Mouse (Mus musculus): ENCODE measurements around the gene Cabin1.

Cabin1 gene

DNA sequence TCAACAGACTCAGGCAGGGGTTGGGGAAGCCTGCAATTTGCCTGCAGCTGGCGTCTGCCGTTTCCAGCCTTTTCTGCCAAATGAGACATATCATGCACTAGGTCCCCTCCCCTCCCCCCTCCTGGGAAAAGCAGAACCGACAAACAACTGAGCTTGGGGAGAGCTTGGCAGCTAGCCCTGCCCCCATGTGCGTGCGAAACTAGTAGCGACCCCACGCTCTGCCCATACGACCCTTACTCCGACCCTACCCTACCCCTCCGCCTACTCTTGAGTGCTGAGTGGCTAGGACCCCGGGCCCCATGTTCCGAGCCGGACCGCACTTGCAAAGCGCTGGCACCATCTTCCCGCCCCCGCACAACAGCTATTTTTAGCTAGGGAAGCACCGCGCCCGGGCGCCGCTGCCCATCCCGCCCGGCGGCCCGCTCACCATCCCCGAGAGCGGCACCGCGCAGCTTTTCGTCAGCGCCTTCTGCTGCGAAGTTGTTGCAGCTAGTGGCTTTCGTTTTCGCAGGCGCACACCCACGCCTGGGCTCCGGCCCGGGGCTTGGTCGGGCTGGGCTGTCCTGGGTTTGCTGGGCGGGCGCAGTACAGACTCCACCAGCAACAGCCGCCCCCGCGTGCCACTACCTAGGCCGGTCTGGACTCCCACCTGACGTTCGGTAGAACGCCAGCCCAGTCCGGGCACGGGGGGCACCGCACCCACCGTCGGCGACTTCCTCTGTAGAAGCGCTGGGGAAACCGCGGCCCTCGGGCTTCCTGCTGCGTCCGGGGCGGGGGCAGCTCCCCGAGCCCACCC, 96.8 kb downstream of the Cabin1 start:
- peak; percentile 58 for DNase-seq (ENCODE audit: low read depth, low spot score)

- no peak for DNase-seq (ENCODE audit: low read depth, low spot score)
Measured at GRCm38 (mm10) chr10:75666451-75667030, 97.6 kb downstream of the Cabin1 start.

DNA sequence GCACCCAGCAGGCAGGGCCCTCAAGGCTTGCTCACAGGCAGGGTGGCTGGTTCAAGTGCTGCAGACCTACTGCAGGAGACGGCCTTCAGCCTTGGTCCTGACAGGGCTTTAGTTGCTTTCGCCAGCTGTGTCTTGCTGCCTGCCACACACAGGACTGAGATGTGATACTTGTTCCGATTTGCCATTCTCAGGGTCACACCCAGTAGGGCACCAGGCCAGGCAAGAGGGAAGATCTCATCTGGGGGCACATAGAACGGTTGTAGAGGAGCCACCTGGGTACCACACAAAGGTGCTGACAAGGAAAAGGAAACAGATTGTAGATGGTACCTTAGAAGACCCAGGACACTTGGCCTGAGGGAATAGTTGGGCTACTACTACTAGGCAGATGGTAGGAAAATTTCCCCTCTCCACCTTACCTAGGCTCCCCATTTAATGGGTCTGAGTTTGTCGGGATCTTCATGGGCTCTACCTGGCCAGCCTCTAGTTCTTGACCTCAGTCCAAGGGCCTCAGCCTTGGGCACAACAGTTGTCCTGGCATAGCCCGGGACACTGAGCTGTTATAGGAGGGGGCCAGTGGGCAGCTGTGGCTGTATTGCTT, 99.4 kb downstream of the Cabin1 start:
- DNase-seq (ENCODE audit: low read depth, low spot score) = no peak

- DNase-seq (ENCODE audit: low read depth, low spot score) = no peak
Measured at GRCm38 (mm10) chr10:75662575-75662974, 101.6 kb downstream of the Cabin1 start.

- no peak for DNase-seq (ENCODE audit: low read depth, low spot score)
Measured at GRCm38 (mm10) chr10:75661876-75662275, 102.3 kb downstream of the Cabin1 start.

- no peak for DNase-seq (ENCODE audit: low read depth, low spot score)
Measured at GRCm38 (mm10) chr10:75661381-75661780, 102.8 kb downstream of the Cabin1 start.

DNA sequence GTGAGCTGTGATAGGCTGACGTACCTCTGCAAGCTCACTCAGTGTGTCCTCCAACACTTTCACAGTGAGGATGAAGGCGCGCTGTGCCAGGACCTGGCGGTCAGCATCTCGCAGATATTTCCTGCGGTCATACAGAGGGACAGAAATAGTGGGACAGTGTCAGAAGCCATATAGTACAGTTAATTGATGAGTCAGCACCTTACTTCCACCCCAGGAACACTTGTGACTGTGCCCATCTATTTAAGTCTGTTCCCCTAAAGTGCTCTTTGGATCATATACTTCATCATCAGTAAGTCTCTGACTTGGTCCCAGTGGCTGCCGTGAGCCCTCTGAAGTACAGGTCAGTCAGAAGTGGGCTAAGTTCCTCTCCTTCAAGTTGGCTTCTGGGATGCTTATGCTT, 106.4 kb downstream of the Cabin1 start:
- no peak for DNase-seq (ENCODE audit: low read depth, low spot score)

GRCm38 (mm10) chr10:75657165-75657564, 107.0 kb downstream of the Cabin1 start:
- DNase-seq (ENCODE audit: low read depth, low spot score) = no peak

DNA sequence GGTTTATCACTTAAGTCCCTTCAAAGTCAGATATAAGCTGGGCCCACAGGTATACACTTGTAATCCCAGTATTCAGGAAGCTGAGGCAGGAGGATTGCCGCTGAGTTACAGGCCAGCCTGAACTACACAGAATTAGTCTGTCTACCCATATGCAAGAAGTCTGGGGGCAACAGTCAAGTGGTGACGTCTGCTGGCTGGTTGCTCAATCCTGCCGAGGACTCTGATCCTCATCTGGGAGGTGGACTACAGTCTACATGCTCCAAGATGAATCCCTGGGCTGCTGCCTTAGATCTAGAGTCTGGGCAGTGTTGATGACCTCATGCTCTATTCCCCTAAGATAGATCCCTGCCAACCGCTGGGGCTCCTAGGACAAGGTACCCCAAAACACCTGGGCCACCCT, 110.1 kb downstream of the Cabin1 start:
- no peak for DNase-seq (ENCODE audit: low read depth, low spot score)

DNA sequence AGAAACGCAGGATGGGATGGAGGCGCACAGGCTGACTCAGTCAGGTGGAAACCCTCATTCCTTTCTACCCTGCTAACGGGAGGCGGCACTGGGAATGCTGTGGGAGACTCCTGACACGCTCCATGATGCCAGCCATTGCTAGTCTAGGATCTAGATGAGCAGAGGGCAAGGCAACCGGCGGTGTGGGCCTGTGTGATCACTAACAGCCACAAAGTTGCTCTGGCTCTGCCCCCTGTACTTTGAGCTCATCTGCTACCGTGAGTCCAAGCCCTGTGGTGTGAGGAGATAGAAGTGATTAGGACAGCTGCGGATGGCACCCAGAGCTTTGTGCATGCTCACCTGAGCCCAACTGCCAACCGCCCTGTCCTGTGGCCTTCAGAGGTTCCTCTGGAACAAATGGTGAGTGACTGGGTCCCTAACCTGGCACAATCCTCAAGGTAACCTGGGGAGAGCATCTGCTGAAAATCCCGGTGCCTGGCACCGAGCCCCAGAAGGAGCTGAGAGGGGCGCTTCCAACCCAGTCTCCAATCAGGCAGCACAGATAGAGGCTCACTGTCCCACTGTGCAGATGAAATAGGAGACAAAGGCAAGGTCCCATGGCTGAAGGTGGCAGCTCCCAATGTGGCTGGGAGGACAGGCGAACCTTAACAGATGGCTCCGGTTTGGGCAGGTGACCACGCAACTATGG, 112.6 kb downstream of the Cabin1 start:
- no peak for DNase-seq (ENCODE audit: low read depth, low spot score)

GRCm38 (mm10) chr10:75650306-75650902, 113.7 kb downstream of the Cabin1 start:
- DNase-seq (ENCODE audit: low read depth, low spot score) = no peak

DNA sequence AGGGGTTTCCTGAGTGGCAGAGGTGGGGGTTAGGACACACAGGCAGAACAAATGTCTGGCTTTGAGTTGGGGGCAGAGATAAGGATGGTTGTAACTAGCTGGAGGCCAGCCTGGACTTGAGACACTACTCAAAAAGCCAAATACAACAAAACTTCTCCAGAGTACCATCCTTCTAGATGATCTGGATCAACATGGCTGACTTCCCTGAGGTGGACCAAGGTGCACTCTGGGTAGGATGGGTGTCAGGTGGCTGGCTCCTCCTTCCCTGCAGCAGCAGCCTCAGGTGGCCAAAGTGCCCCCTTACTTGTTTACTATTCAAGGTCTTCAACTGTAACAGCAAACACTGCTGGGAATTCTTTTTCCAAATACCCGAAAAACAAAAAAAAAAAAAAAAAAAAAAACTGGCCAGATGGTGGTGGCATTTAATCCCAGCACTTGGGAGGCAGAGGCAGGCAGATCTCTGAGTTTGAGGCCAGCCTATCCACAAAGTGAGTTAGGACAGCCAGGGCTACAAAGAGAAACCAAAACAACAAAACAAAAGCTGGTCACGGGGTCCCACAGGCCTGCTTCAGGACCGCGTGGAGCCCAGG, 114.6 kb downstream of the Cabin1 start:
- DNase-seq (ENCODE audit: low read depth, low spot score) = peak; percentile 78

- DNase-seq (ENCODE audit: low read depth, low spot score) = peak; percentile 96
Measured at GRCm38 (mm10) chr10:75649001-75649400, 115.1 kb downstream of the Cabin1 start.

DNA sequence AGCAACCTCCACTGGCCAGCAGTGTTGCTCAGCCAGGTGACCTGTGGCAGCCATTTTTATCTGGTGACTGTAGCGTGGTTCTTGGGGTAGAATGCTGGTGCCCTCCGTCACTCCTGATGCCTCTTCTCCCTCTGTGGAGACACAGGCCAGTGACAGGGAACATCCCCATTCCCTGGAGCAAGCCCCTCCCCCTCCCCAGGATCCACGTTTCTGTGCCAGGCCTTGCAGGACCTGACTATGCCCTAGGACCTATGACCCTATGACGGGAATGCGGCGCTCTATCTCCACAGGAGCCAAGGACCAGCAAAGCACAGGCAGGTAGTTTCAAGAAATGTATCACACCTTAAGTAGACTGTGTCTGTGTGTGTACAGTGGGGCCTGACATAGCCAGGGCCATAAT, 116.0 kb downstream of the Cabin1 start:
- DNase-seq (ENCODE audit: low read depth, low spot score) = peak; percentile 51

DNA sequence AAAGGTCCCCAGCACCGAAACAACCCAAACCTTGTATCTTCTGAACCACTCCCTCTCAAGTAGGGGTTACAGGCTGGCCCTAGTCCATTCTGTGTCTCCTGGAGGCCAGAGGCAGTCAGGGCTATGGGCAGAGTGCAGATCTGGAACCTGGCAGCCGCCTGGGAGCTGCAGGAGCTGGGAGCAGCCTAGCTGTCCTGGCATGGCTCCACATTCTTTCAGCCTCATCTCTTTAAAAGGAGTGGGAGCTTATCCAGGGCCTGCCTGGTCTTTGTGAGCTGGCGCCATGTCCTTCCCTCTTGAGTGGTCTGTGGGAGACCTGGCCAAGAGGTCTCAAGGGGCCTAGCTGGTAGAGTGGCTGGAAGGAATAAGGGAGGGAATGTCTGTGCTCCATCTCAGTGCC, 116.8 kb downstream of the Cabin1 start:
- no peak for DNase-seq (ENCODE audit: low read depth, low spot score)

- DNase-seq (ENCODE audit: low read depth, low spot score) = no peak
Measured at GRCm38 (mm10) chr10:75646406-75646805, 117.7 kb downstream of the Cabin1 start.

DNA sequence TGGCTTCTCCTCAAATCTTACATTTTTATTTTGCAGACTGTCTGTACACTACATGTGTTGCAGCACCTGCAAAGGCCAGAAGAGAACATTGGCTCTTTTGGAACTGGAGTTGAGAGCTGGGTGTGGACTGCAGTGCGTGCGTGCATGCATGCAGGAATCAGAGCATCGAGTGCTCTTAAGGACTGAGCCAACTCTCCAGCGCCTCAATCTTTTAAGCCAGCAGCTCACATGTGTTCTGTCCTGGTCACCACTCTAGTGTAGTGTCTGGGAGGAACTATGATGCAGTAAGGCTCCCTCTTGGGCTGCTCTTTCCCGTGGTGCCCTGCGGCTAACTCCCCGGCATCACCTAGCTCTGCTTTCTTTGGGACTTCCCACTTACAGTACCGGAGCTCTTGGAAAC, 118.5 kb downstream of the Cabin1 start:
- DNase-seq (ENCODE audit: low read depth, low spot score) = no peak

DNA sequence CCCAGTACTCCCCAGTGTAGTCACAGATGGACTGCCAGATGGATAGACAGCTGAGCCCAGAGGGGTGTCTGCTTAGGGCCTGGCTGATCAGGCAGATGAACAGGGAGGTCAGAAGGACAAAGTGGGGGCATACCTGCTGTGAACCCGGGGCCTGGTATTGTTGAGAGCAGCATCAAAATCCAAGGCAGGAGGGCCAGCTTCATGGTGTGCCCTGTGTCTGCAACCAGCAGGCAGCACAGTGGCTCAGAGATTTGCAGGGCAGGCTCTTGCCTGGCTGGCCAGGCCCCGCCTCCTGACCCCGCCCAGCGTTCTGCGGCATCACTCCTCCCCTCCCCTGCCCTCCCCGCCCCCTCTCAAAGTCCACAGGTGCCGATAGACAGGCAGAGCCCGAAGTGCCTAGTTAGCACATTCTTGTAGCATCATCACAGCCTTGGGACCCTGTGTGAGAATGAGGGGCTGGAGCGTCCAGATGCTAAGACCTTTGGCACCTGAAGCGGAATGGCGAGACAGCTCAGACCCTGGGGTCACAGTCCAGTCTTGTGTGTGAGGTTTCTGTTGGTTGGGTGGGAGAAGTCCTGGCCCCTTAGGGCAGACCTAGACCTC, 120.3 kb downstream of the Cabin1 start, which contains the start of gene Susd2:
Susd2 (minus strand) TSS at position 268 of the 603 bp plus-strand sequence.
- peak; percentile 87 for DNase-seq (ENCODE audit: low read depth, low spot score)

DNA sequence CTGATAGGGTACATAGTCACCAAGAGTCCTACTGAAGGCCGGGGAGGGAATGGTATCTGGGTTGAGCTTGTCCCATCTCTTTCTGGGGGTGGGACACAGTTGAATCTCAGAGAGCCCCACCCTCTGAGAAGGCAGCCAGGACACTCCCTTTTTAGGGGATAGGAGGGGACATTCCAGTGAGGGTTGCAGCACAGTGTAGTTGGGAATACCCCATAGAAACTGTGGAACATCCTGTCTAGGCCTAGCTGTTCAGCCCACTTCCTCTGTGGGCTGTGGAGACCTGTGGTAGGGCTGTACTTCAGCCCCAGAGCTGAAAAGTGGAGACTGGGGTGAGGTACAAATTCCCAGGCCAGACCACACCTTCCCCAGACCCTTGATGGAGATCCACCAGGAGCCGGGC, 121.2 kb downstream of the Cabin1 start:
- peak; percentile 79 for DNase-seq (ENCODE audit: low read depth, low spot score)

- DNase-seq (ENCODE audit: low read depth, low spot score) = no peak
Measured at GRCm38 (mm10) chr10:75642436-75642835, 121.7 kb downstream of the Cabin1 start.

GRCm38 (mm10) chr10:75641721-75642222, 122.4 kb downstream of the Cabin1 start:
- no peak for DNase-seq (ENCODE audit: low read depth, low spot score)
